Mouse (Mus musculus): Measurements from ENCODE around the gene Scaf1. TPM values are rescaled to one million over a fixed set of nuclear protein-coding genes. Genes with fewer than 3 reads are reported as not detected.

Scaf1 gene
- polyA plus RNA-seq (2015; fragmentation: Nextera tagmentation; extraction: Ambion mirVana), result 25.1 and 32.5 TPM in 2 replicates

GRCm38 (mm10) chr7:45015957-45016612 lies at the start of gene Scaf1:
Gene Scaf1 (minus strand): TSS chr7:45016363.
- WGBS, result under 1% methylated on average over 69 of the region's 69 CpGs
- H3K9me3 ChIP-seq (replicated peaks), result no peaks in the 10 kb centered on the region
- peaks cover 33% of the 10 kb centered on the region for H3K4me1 ChIP-seq (replicated peaks)
- H3K4me3 ChIP-seq, result peak within 1 kb of the TSS; percentile 94
- H3K27ac ChIP-seq, result peak within 1 kb of the TSS; percentile 100
- ATAC-seq (replicated peaks; ENCODE audit: insufficient number of reproducible peaks, insufficient read depth, low FRiP score, low read depth), result peak; percentile 84
- H3K27me3 ChIP-seq, result no peaks in the 10 kb centered on the region
- H3K9ac ChIP-seq, result peak within 1 kb of the TSS; percentile 98
- H3K36me3 ChIP-seq, result peaks cover 25% of the 10 kb centered on the region
- H3K4me2 ChIP-seq, result peak within 1 kb of the TSS; percentile 80

- Histone ChIP-seq H3K9me3 (replicated peaks) (no peaks in the 10 kb centered on the region), H3K27ac (peak within 1 kb of the TSS; percentile 95), H3K4me3 (peak within 1 kb of the TSS; percentile 71), H3K4me2 (peak within 1 kb of the TSS; percentile 69), H3K4me1 (replicated peaks) (peaks cover 21% of the 10 kb centered on the region), H3K9ac (peak within 1 kb of the TSS; percentile 66), H3K36me3 (0 out of 2 replicates have a peak, but pooled peaks cover 3% of the 10 kb centered on the region), H3K27me3 (no peaks in the 10 kb centered on the region)
- WGBS, result under 1% methylated on average over 31 of the region's 31 CpGs
- peak; percentile 86 for ATAC-seq (replicated peaks; ENCODE audit: insufficient number of reproducible peaks, insufficient read depth, low FRiP score, low read depth)
These were observed 46.2 kb upstream of the Scaf1 start, which contains the start of the genes Nosip and Prrg2 for GRCm38 (mm10) chr7:45062239-45062835. Gene Nosip (plus strand): TSS chr7:45062429. Gene Prrg2 (minus strand): TSS chr7:45062677.

DNA sequence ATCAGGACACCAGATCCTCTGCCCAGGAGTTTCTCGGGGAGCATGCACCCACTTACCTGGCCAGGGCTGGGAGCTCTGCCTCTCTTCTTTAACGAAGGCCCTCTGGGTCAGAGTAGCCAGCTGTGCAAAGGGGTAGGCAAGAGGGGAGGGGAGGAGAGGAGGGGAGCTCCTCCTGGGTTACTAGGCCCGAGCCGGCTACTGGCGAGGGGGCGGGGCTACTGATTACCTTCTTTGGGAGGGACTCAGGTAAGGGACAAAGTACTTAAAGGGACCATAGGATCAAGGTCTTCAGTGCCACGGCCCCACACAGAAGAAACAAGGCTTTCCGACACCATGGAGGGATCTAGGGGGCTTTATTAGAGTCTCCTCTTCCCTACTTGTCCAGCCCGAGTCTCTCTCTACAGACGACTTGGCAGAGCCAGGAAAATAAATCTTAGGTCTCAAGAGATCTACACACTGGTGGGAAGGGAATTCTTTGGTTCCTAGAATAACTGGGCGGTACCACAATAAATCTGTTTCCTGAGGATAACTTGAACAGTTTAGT lies 45.4 kb upstream of the Scaf1 start:
- 0 out of 2 replicates have a peak, but pooled peaks cover 3% of the 10 kb centered on the region for H3K36me3 ChIP-seq
- no peak for ATAC-seq (replicated peaks; ENCODE audit: insufficient number of reproducible peaks, insufficient read depth, low FRiP score, low read depth)
- H3K4me3 ChIP-seq, result peak overlapping the region; percentile 71
- peak overlapping the region; percentile 95 for H3K27ac ChIP-seq
- peak overlapping the region; percentile 69 for H3K4me2 ChIP-seq
- WGBS, result 17% methylated on average over 11 of the region's 11 CpGs
- H3K4me1 ChIP-seq (replicated peaks), result peaks cover 21% of the 10 kb centered on the region
- no peaks in the 10 kb centered on the region for H3K9me3 ChIP-seq (replicated peaks)
- H3K27me3 ChIP-seq, result no peaks in the 10 kb centered on the region
- peak overlapping the region; percentile 20 for H3K9ac ChIP-seq

GRCm38 (mm10) chr7:45060632-45061122 lies 44.5 kb upstream of the Scaf1 start:
- Histone ChIP-seq H3K9ac (no peak overlapping the region), H3K4me1 (replicated peaks) (peaks cover 21% of the 10 kb centered on the region), H3K36me3 (0 out of 2 replicates have a peak, but pooled peaks cover 3% of the 10 kb centered on the region), H3K27ac (no peak overlapping the region), H3K9me3 (replicated peaks) (no peaks in the 10 kb centered on the region), H3K4me2 (no peak overlapping the region), H3K4me3 (no peak overlapping the region), H3K27me3 (no peaks in the 10 kb centered on the region)
- 73% methylated on average over 6 of the region's 6 CpGs for WGBS
- ATAC-seq (replicated peaks; ENCODE audit: insufficient number of reproducible peaks, insufficient read depth, low FRiP score, low read depth), result no peak

- Histone ChIP-seq H3K4me1 (replicated peaks) (peaks cover 24% of the 10 kb centered on the region), H3K27me3 (no peaks in the 10 kb centered on the region), H3K36me3 (0 out of 2 replicates have a peak, but pooled peaks cover 2% of the 10 kb centered on the region), H3K4me2 (no peak overlapping the region), H3K27ac (no peak overlapping the region), H3K4me3 (no peak overlapping the region), H3K9me3 (replicated peaks) (no peaks in the 10 kb centered on the region), H3K9ac (no peak overlapping the region)
- ATAC-seq (replicated peaks; ENCODE audit: insufficient number of reproducible peaks, insufficient read depth, low FRiP score, low read depth), result no peak
- WGBS, result 73% methylated on average over 10 of the region's 10 CpGs
These were observed 42.7 kb upstream of the Scaf1 start for GRCm38 (mm10) chr7:45058607-45059571.

GRCm38 (mm10) chr7:45056972-45057348 lies 40.8 kb upstream of the Scaf1 start:
- H3K27ac ChIP-seq, result no peak overlapping the region

GRCm38 (mm10) chr7:45056329-45056971 lies 40.3 kb upstream of the Scaf1 start:
- Histone ChIP-seq H3K4me1 (replicated peaks) (peaks cover 19% of the 10 kb centered on the region), H3K36me3 (no peaks in the 10 kb centered on the region), H3K27me3 (no peaks in the 10 kb centered on the region), H3K4me2 (no peak overlapping the region), H3K9ac (0 out of 2 replicates have a peak overlapping the region, but pooled peaks have one; percentile 4), H3K9me3 (replicated peaks) (no peaks in the 10 kb centered on the region), H3K27ac (no peak overlapping the region), H3K4me3 (no peak overlapping the region)
- 70% methylated on average over 14 of the region's 14 CpGs for WGBS
- ATAC-seq (replicated peaks; ENCODE audit: insufficient number of reproducible peaks, insufficient read depth, low FRiP score, low read depth), result no peak

More at GRCm38 (mm10) chr7:45056972-45057348, 40.8 kb upstream of the Scaf1 start:
- Histone ChIP-seq H3K9ac (0 out of 2 replicates have a peak overlapping the region, but pooled peaks have one; percentile 4), H3K36me3 (no peaks in the 10 kb centered on the region), H3K4me2 (no peak overlapping the region), H3K9me3 (replicated peaks) (no peaks in the 10 kb centered on the region), H3K4me1 (replicated peaks) (peaks cover 19% of the 10 kb centered on the region), H3K27me3 (no peaks in the 10 kb centered on the region), H3K4me3 (no peak overlapping the region)
- no peak for ATAC-seq (replicated peaks; ENCODE audit: insufficient number of reproducible peaks, insufficient read depth, low FRiP score, low read depth)

GRCm38 (mm10) chr7:45053931-45054510 lies 37.9 kb upstream of the Scaf1 start:
- H3K4me3 ChIP-seq, result peak overlapping the region; percentile 94
- H3K9me3 ChIP-seq (replicated peaks), result no peaks in the 10 kb centered on the region
- peak; percentile 95 for ATAC-seq (replicated peaks; ENCODE audit: insufficient number of reproducible peaks, insufficient read depth, low FRiP score, low read depth)
- no peaks in the 10 kb centered on the region for H3K27me3 ChIP-seq
- peak overlapping the region; percentile 70 for H3K9ac ChIP-seq
- peaks cover 25% of the 10 kb centered on the region for H3K4me1 ChIP-seq (replicated peaks)
- peak overlapping the region; percentile 98 for H3K4me2 ChIP-seq
- H3K27ac ChIP-seq, result peak overlapping the region; percentile 99
- WGBS, result under 1% methylated on average over 33 of the region's 33 CpGs
- peaks cover 13% of the 10 kb centered on the region for H3K36me3 ChIP-seq

DNA sequence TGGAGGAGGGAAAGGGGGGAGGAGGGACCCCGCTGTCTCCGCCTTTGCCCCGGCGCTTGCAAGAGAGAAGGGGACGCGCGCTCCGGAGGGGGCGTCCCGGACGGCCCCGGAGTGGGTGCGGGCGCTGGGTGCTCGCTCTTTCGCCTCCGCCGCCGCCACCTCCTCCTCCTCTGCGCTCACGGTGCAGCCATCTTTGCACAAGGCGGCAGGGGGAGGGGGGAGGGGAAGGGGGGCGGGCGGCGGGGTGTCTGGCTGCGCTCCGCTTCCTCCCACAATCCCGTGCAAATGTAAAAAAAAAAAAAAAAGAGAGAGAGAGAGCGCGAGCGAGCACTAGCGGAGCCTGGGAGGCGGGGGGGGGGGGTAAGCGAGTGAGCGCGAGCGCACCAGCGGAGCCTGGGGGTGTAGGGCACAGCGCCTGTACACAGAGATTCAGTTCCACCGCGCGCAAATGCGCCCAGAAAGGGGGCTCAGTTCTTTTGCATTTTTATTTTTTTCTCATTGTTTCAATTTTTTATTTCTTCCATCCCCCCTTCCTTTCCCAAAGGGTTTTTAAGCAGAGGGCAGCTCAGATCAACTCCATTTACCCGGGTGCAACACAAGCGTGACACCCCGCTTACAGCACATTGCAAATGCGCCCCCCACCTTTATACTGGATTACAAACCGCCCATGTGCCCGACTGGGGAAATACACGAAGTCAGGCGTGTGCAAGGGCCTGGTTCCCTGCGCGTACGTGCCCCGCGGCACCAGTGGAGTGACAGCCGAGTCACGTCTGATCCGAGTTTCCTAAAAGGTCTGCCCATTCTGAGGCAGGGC lies 37.2 kb upstream of the Scaf1 start:
- H3K9me3 ChIP-seq (replicated peaks), result no peaks in the 10 kb centered on the region
- peak overlapping the region; percentile 96 for H3K9ac ChIP-seq
- under 1% methylated on average over 46 of the region's 59 CpGs for WGBS
- peaks cover 20% of the 10 kb centered on the region for H3K36me3 ChIP-seq
- peak overlapping the region; percentile 99 for H3K27ac ChIP-seq
- H3K4me1 ChIP-seq (replicated peaks), result peaks cover 25% of the 10 kb centered on the region
- ATAC-seq (replicated peaks; ENCODE audit: insufficient number of reproducible peaks, insufficient read depth, low FRiP score, low read depth), result peak; percentile 59
- peak overlapping the region; percentile 98 for H3K4me2 ChIP-seq
- H3K27me3 ChIP-seq, result no peaks in the 10 kb centered on the region
- H3K4me3 ChIP-seq, result peak overlapping the region; percentile 94
